Mouse (Mus musculus) bone marrow macrophage, adult 2 months (primary cell): Measurements from ENCODE around the gene Hoxb9. TPM values are rescaled to one million over a fixed set of nuclear protein-coding genes. Genes with fewer than 3 reads are reported as not detected.

Experiments
- H3K27ac ChIP-seq: 2 replicates; pipeline ENCODE4 v1.5.1; 2012; ENCODE audit warnings: low read depth, low read length; ENCODE audit not compliant: insufficient read depth
- H3K4me1 ChIP-seq: 2 replicates; pipeline ENCODE4 v1.6.1; 2012; ENCODE audit warnings: low read length; ENCODE audit not compliant: control insufficient read depth, insufficient read depth
- H3K4me3 ChIP-seq: 2 replicates; pipeline ENCODE4 v1.5.1; 2012; ENCODE audit warnings: mild to moderate bottlenecking, low read length, moderate library complexity; ENCODE audit not compliant: insufficient read depth
- CTCF ChIP-seq: IDR thresholded peaks from 2 replicates; pipeline ENCODE4 v1.5.1; 2012; ENCODE audit warnings: low read depth, mild to moderate bottlenecking, low read length, moderate library complexity
- POLR2A ChIP-seq: IDR thresholded peaks from 2 replicates; pipeline ENCODE4 v1.6.1; 2012; ENCODE audit warnings: mild to moderate bottlenecking, low read depth, low read length, borderline replicate concordance
- polyA plus RNA-seq: library from polyadenylated mRNA; stranded (reverse); fragments of >200 nt; gene quantifications from 2 replicates; pipeline ENCODE4 v1.2.4, GENCODE M21; 2012; ENCODE audit not compliant: missing spikeins, insufficient read depth, insufficient read length

Hoxb9 gene
- polyA plus RNA-seq, 1 experiment = not detected

- Histone ChIP-seq H3K4me1 (peaks cover 3% of the 10 kb centered on the region), H3K27ac (no peak overlapping the region), H3K4me3 (peak overlapping the region; percentile 78)
- TF ChIP-seq POLR2A = no peak
- no peak for TF ChIP-seq CTCF
Measured at GRCm38 (mm10) chr11:96319910-96320309, 48.7 kb downstream of the Hoxb9 start.

GRCm38 (mm10) chr11:96320688-96321087 lies 49.4 kb downstream of the Hoxb9 start:
- Histone ChIP-seq H3K4me1 (peaks cover 3% of the 10 kb centered on the region), H3K4me3 (no peak overlapping the region), H3K27ac (no peak overlapping the region)
- TF ChIP-seq POLR2A (no peak), CTCF (no peak)

- Histone ChIP-seq H3K4me1 (peaks cover 3% of the 10 kb centered on the region), H3K4me3 (no peak overlapping the region), H3K27ac (no peak overlapping the region)
- TF ChIP-seq POLR2A (no peak), CTCF (no peak)
Measured at GRCm38 (mm10) chr11:96321846-96322245, 50.6 kb downstream of the Hoxb9 start.

GRCm38 (mm10) chr11:96322738-96323137 lies 51.5 kb downstream of the Hoxb9 start:
- TF ChIP-seq POLR2A = no peak
- TF ChIP-seq CTCF = no peak

GRCm38 (mm10) chr11:96323154-96323553 lies 51.9 kb downstream of the Hoxb9 start, which contains the start of gene Hoxb3:
Hoxb3 (plus strand) TSS chr11:96323326.
- no peak within 1 kb of the TSS for H3K27ac ChIP-seq
- H3K4me3 ChIP-seq = no peak within 1 kb of the TSS
- TF ChIP-seq POLR2A (no peak), CTCF (no peak)
- H3K4me1 ChIP-seq = peaks cover 3% of the 10 kb centered on the region

More at GRCm38 (mm10) chr11:96322738-96323137, 51.5 kb downstream of the Hoxb9 start:
- no peak overlapping the region for H3K27ac ChIP-seq
- peaks cover 3% of the 10 kb centered on the region for H3K4me1 ChIP-seq
- H3K4me3 ChIP-seq = no peak overlapping the region

- Histone ChIP-seq H3K4me3 (no peak overlapping the region), H3K4me1 (peaks cover 3% of the 10 kb centered on the region), H3K27ac (no peak overlapping the region)
- TF ChIP-seq CTCF (no peak), POLR2A (no peak)
Measured at GRCm38 (mm10) chr11:96324125-96324524, 52.9 kb downstream of the Hoxb9 start.

GRCm38 (mm10) chr11:96324965-96325364 lies 53.7 kb downstream of the Hoxb9 start:
- Histone ChIP-seq H3K4me1 (no peaks in the 10 kb centered on the region), H3K4me3 (no peak overlapping the region), H3K27ac (no peak overlapping the region)
- TF ChIP-seq CTCF (no peak), POLR2A (no peak)

- no peak for TF ChIP-seq POLR2A
- TF ChIP-seq CTCF = no peak
- Histone ChIP-seq H3K4me1 (no peaks in the 10 kb centered on the region), H3K27ac (no peak overlapping the region), H3K4me3 (no peak overlapping the region)
Measured at GRCm38 (mm10) chr11:96325747-96326212, 54.5 kb downstream of the Hoxb9 start.

Other genes starting within 250 kb of the Hoxb9 start
- not detected in 2 replicates for gene Gip, start 246.9 kb upstream of the Hoxb9 start, polyA plus RNA-seq
- gene Snf8, start 236.6 kb upstream of the Hoxb9 start, polyA plus RNA-seq = 81.3 and 91.8 TPM in 2 replicates
- 37.6 and 43.6 TPM in 2 replicates for gene Ube2z, start 206.1 kb upstream of the Hoxb9 start, polyA plus RNA-seq
- gene Atp5g1, start 195.8 kb upstream of the Hoxb9 start, polyA plus RNA-seq = 101 and 118 TPM in 2 replicates
- not detected in 2 replicates for gene Calcoco2, start 159.5 kb upstream of the Hoxb9 start, polyA plus RNA-seq
- gene Ttll6, start 137.7 kb upstream of the Hoxb9 start, polyA plus RNA-seq = not detected in 2 replicates
- not detected in 2 replicates for gene Hoxb13, start 77.1 kb upstream of the Hoxb9 start, polyA plus RNA-seq
- gene Hoxb8, start 10.4 kb downstream of the Hoxb9 start, polyA plus RNA-seq = not detected in 2 replicates
- gene Hoxb7, start 15.2 kb downstream of the Hoxb9 start, polyA plus RNA-seq = not detected in 2 replicates
- gene Hoxb6, start 21.0 kb downstream of the Hoxb9 start, polyA plus RNA-seq = not detected in 2 replicates
- gene Hoxb5, start 31.9 kb downstream of the Hoxb9 start, polyA plus RNA-seq = not detected in 2 replicates
- 7.9 and 10.2 TPM in 2 replicates for gene Hoxb4, start 46.8 kb downstream of the Hoxb9 start, polyA plus RNA-seq
- gene Hoxb3, start 51.9 kb downstream of the Hoxb9 start, polyA plus RNA-seq = 1.0 and 1.6 TPM in 2 replicates
- gene Hoxb2, start 79.1 kb downstream of the Hoxb9 start, polyA plus RNA-seq = 0.25 TPM in 1 of 2 replicates, not detected in the other
- gene Hoxb1, start 94.3 kb downstream of the Hoxb9 start, polyA plus RNA-seq = not detected in 2 replicates
- not detected in 2 replicates for gene Skap1, start 193.1 kb downstream of the Hoxb9 start, polyA plus RNA-seq